Mouse (Mus musculus): ENCODE data around the gene Mipol1. TPM values are rescaled to one million over a fixed set of nuclear protein-coding genes. Genes with fewer than 3 reads are reported as not detected.
"Not testable (repeated sequence)": the region's sequence is repeated elsewhere in the genome, so short reads cannot be mapped to it uniquely, and the experiment has no call there.

Mipol1 gene
- polyA plus RNA-seq, 1 experiment, result 14.0 TPM

- no peak overlapping the region for H3K27ac ChIP-seq (ENCODE audit: insufficient read depth, low read length)
- no peak overlapping the region for H3K4me3 ChIP-seq (ENCODE audit: insufficient read depth, low read length)
- TF ChIP-seq CTCF (IDR thresholded peaks at IDR 0.05; ENCODE audit: borderline replicate concordance, insufficient read depth, low read length) (no peak), POLR2A (IDR thresholded peaks at IDR 0.05; ENCODE audit: low read depth, low read length) (no peak)
- no peaks in the 10 kb centered on the region for H3K4me1 ChIP-seq (ENCODE audit: control insufficient read depth, insufficient read depth, low read length)
Measured at GRCm38 (mm10) chr12:57401126-57401525, 170.9 kb downstream of the Mipol1 start.

GRCm38 (mm10) chr12:57402360-57402759 is 172.1 kb downstream of the Mipol1 start:
- TF ChIP-seq POLR2A (IDR thresholded peaks at IDR 0.05; ENCODE audit: low read depth, low read length) (no peak), CTCF (IDR thresholded peaks at IDR 0.05; ENCODE audit: borderline replicate concordance, insufficient read depth, low read length) (no peak)
- no peak overlapping the region for H3K27ac ChIP-seq (ENCODE audit: insufficient read depth, low read length)
- H3K4me3 ChIP-seq (ENCODE audit: insufficient read depth, low read length), result no peak overlapping the region
- H3K4me1 ChIP-seq (ENCODE audit: control insufficient read depth, insufficient read depth, low read length), result no peaks in the 10 kb centered on the region

- TF ChIP-seq POLR2A (IDR thresholded peaks at IDR 0.05; ENCODE audit: low read depth, low read length), result no peak
- no peak for TF ChIP-seq CTCF (IDR thresholded peaks at IDR 0.05; ENCODE audit: borderline replicate concordance, insufficient read depth, low read length)
- H3K27ac ChIP-seq (ENCODE audit: insufficient read depth, low read length), result no peak overlapping the region
- no peak overlapping the region for H3K4me3 ChIP-seq (ENCODE audit: insufficient read depth, low read length)
- no peaks in the 10 kb centered on the region for H3K4me1 ChIP-seq (ENCODE audit: control insufficient read depth, insufficient read depth, low read length)
Measured at GRCm38 (mm10) chr12:57409976-57410375, 179.7 kb downstream of the Mipol1 start.

- Histone ChIP-seq H3K27ac (ENCODE audit: insufficient read depth, low read length) (no peak overlapping the region), H3K4me3 (ENCODE audit: insufficient read depth, low read length) (no peak overlapping the region), H3K4me1 (ENCODE audit: control insufficient read depth, insufficient read depth, low read length) (no peaks in the 10 kb centered on the region)
- no peak for TF ChIP-seq CTCF (IDR thresholded peaks at IDR 0.05; ENCODE audit: borderline replicate concordance, insufficient read depth, low read length)
Measured at GRCm38 (mm10) chr12:57413833-57414232, 183.6 kb downstream of the Mipol1 start.

GRCm38 (mm10) chr12:57424902-57425301 is 194.7 kb downstream of the Mipol1 start:
- H3K27ac ChIP-seq (ENCODE audit: insufficient read depth, low read length), result no peak overlapping the region
- no peak overlapping the region for H3K4me3 ChIP-seq (ENCODE audit: insufficient read depth, low read length)
- no peaks in the 10 kb centered on the region for H3K4me1 ChIP-seq (ENCODE audit: control insufficient read depth, insufficient read depth, low read length)
- no peak for TF ChIP-seq CTCF (IDR thresholded peaks at IDR 0.05; ENCODE audit: borderline replicate concordance, insufficient read depth, low read length)
- TF ChIP-seq POLR2A (IDR thresholded peaks at IDR 0.05; ENCODE audit: low read depth, low read length), result no peak

- H3K4me3 ChIP-seq (ENCODE audit: insufficient read depth, low read length), result no peak overlapping the region
- TF ChIP-seq POLR2A (IDR thresholded peaks at IDR 0.05; ENCODE audit: low read depth, low read length) (no peak), CTCF (IDR thresholded peaks at IDR 0.05; ENCODE audit: borderline replicate concordance, insufficient read depth, low read length) (no peak)
Measured at GRCm38 (mm10) chr12:57428243-57428642, 198.0 kb downstream of the Mipol1 start.

GRCm38 (mm10) chr12:57428767-57429166 is 198.5 kb downstream of the Mipol1 start:
- no peaks in the 10 kb centered on the region for H3K4me1 ChIP-seq (ENCODE audit: control insufficient read depth, insufficient read depth, low read length)
- no peak for TF ChIP-seq CTCF (IDR thresholded peaks at IDR 0.05; ENCODE audit: borderline replicate concordance, insufficient read depth, low read length)
- TF ChIP-seq POLR2A (IDR thresholded peaks at IDR 0.05; ENCODE audit: low read depth, low read length), result no peak
- H3K27ac ChIP-seq (ENCODE audit: insufficient read depth, low read length), result no peak overlapping the region
- no peak overlapping the region for H3K4me3 ChIP-seq (ENCODE audit: insufficient read depth, low read length)

More at GRCm38 (mm10) chr12:57428243-57428642, 198.0 kb downstream of the Mipol1 start:
- no peak overlapping the region for H3K27ac ChIP-seq (ENCODE audit: insufficient read depth, low read length)
- no peaks in the 10 kb centered on the region for H3K4me1 ChIP-seq (ENCODE audit: control insufficient read depth, insufficient read depth, low read length)

GRCm38 (mm10) chr12:57436939-57437659 is 206.9 kb downstream of the Mipol1 start:
- H3K4me3 ChIP-seq (ENCODE audit: insufficient read depth, low read length); H3K4me1 ChIP-seq (ENCODE audit: control insufficient read depth, insufficient read depth, low read length); H3K27ac ChIP-seq (ENCODE audit: insufficient read depth, low read length): not testable (repeated sequence)

GRCm38 (mm10) chr12:57444281-57444903 is 214.2 kb downstream of the Mipol1 start:
- TF ChIP-seq CTCF (IDR thresholded peaks at IDR 0.05; ENCODE audit: borderline replicate concordance, insufficient read depth, low read length) (no peak), POLR2A (IDR thresholded peaks at IDR 0.05; ENCODE audit: low read depth, low read length) (no peak)
- no peak overlapping the region for H3K4me3 ChIP-seq (ENCODE audit: insufficient read depth, low read length)

GRCm38 (mm10) chr12:57447331-57447730 is 217.1 kb downstream of the Mipol1 start:
- TF ChIP-seq CTCF (IDR thresholded peaks at IDR 0.05; ENCODE audit: borderline replicate concordance, insufficient read depth, low read length) (no peak), POLR2A (IDR thresholded peaks at IDR 0.05; ENCODE audit: low read depth, low read length) (no peak)
- no peak overlapping the region for H3K27ac ChIP-seq (ENCODE audit: insufficient read depth, low read length)
- H3K4me1 ChIP-seq (ENCODE audit: control insufficient read depth, insufficient read depth, low read length), result no peaks in the 10 kb centered on the region
- H3K4me3 ChIP-seq (ENCODE audit: insufficient read depth, low read length), result no peak overlapping the region

More at GRCm38 (mm10) chr12:57444281-57444903, 214.2 kb downstream of the Mipol1 start:
- no peak overlapping the region for H3K27ac ChIP-seq (ENCODE audit: insufficient read depth, low read length)
- H3K4me1 ChIP-seq (ENCODE audit: control insufficient read depth, insufficient read depth, low read length), result no peaks in the 10 kb centered on the region
